Mouse (Mus musculus): Measurements from ENCODE around the gene Ptbp2.

Gene Ptbp2

GRCm38 (mm10) chr3:119684741-119685140 lies 99.5 kb downstream of the Ptbp2 start:
- no peak for DNase-seq (ENCODE audit: low spot score)
